ENCODE assay signal across 17 mouse cellular contexts in the genomic region with DNA sequence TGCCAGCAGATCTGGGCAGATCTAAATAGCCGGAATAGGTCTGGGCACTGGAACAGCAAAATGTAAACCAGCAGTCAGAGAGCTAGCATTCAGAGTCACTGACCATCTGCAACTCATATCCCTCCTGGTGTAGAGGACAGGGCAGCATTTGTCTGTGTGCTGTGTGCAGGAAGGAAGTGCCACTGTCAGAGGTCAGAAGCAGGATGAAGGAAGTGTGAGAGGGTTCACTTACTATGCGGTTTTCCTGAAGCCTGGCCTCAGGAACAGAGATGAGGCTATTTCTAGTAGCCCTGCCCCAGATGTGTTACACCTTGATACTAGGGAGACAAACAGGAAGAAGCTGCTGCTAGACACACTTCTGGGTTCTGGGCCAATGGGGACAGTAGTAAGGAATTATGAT.
DNase-seq lines count a peak whose midpoint lies in the region; ATAC-seq lines count a peak whose summit lies in the region.
"Had no signal": no experiment of that assay in that cellular context is flagged by ENCODE, and none has a peak within 500 bp of the region (broad histone marks: within the 10 kb centered on the region; RNA-seq: fewer than 3 reads in every experiment).

No protein-coding gene starts in this region.

- ATAC-seq in forebrain, embryonic 14.5 days: no peak
- 0 out of 2 replicates have a peak, but pooled peaks have one; percentile 23 for ATAC-seq in liver, embryonic 13.5 days (ENCODE audit: low read depth)
- ATAC-seq in embryonic facial prominence, embryonic 15.5 days (ENCODE audit: insufficient number of reproducible peaks, low FRiP score, low TSS enrichment, low read depth): no peak
- 0 out of 2 replicates have a peak, but pooled peaks have one; percentile 21 for ATAC-seq in liver, embryonic 16.5 days (ENCODE audit: low read depth)

- peak overlapping the region; percentile 77; the same call in 1 of the 2 replicates for H3K27ac ChIP-seq in forebrain, embryonic 10.5 days
- H3K27ac ChIP-seq in forebrain, embryonic 14.5 days (ENCODE audit: low read depth, low read length): no peak overlapping the region
- H3K27ac ChIP-seq in liver, embryonic 13.5 days: no peak overlapping the region
- peak overlapping the region; percentile 45; the same call in 1 of the 2 replicates for H3K27ac ChIP-seq in embryonic facial prominence, embryonic 15.5 days (replicated peaks)
- H3K27ac ChIP-seq in liver, embryonic 16.5 days (ENCODE audit: low read length): no peak overlapping the region
- H3K27ac ChIP-seq: embryonic facial prominence, embryonic 12.5 days; hindbrain, embryonic 12.5 days; midbrain, embryonic 12.5 days had no signal

- no peaks in the 10 kb centered on the region for H3K9me3 ChIP-seq in forebrain, embryonic 10.5 days
- H3K9me3 ChIP-seq in forebrain, embryonic 14.5 days (replicated peaks; ENCODE audit: control insufficient read depth, low read length): no peaks in the 10 kb centered on the region
- no peaks in the 10 kb centered on the region for H3K9me3 ChIP-seq in liver, embryonic 13.5 days (replicated peaks)
- no peaks in the 10 kb centered on the region for H3K9me3 ChIP-seq in embryonic facial prominence, embryonic 15.5 days (replicated peaks)
- no peaks in the 10 kb centered on the region for H3K9me3 ChIP-seq in liver, embryonic 16.5 days (replicated peaks; ENCODE audit: control insufficient read depth, low read length)
- H3K9me3 ChIP-seq: embryonic facial prominence, embryonic 12.5 days; forebrain, embryonic 12.5 days; hindbrain, embryonic 12.5 days; midbrain, embryonic 12.5 days had no signal

- no peak overlapping the region for H3K4me2 ChIP-seq in forebrain, embryonic 14.5 days (ENCODE audit: low read length)
- H3K4me2 ChIP-seq in liver, embryonic 13.5 days: no peak overlapping the region
- H3K4me2 ChIP-seq in embryonic facial prominence, embryonic 15.5 days (replicated peaks): no peak overlapping the region
- H3K4me2 ChIP-seq in liver, embryonic 16.5 days (ENCODE audit: low read depth, low read length): no peak overlapping the region
- H3K4me2 ChIP-seq: embryonic facial prominence, embryonic 12.5 days; forebrain, embryonic 12.5 days; heart, embryonic 11.5 days; hindbrain, embryonic 12.5 days; midbrain, embryonic 12.5 days had no signal

- peaks cover 20% of the 10 kb centered on the region for H3K36me3 ChIP-seq in forebrain, embryonic 10.5 days (replicated peaks)
- H3K36me3 ChIP-seq in forebrain, embryonic 14.5 days (ENCODE audit: control insufficient read depth, insufficient read depth, low read length): no peaks in the 10 kb centered on the region
- H3K36me3 ChIP-seq in liver, embryonic 13.5 days: peaks cover 14% of the 10 kb centered on the region; the same call in 1 of the 2 replicates
- H3K36me3 ChIP-seq in embryonic facial prominence, embryonic 15.5 days: 0 out of 2 replicates have a peak, but pooled peaks cover 3% of the 10 kb centered on the region
- H3K36me3 ChIP-seq in liver, embryonic 16.5 days (ENCODE audit: control insufficient read depth, insufficient read depth): no peaks in the 10 kb centered on the region
- H3K36me3 ChIP-seq: midbrain, embryonic 12.5 days had no signal

- no peak overlapping the region for H3K4me3 ChIP-seq in forebrain, embryonic 10.5 days
- no peak overlapping the region for H3K4me3 ChIP-seq in forebrain, embryonic 14.5 days (ENCODE audit: low read depth, low read length)
- no peak overlapping the region for H3K4me3 ChIP-seq in liver, embryonic 13.5 days (replicated peaks)
- no peak overlapping the region for H3K4me3 ChIP-seq in embryonic facial prominence, embryonic 15.5 days (replicated peaks)
- H3K4me3 ChIP-seq in liver, embryonic 16.5 days (ENCODE audit: low read depth, low read length): no peak overlapping the region
- H3K4me3 ChIP-seq: embryonic facial prominence, embryonic 12.5 days; forebrain, embryonic 12.5 days; hindbrain, embryonic 12.5 days; midbrain, embryonic 12.5 days; myocyte had no signal

- H3K9ac ChIP-seq in forebrain, embryonic 14.5 days (ENCODE audit: low read length): no peak overlapping the region
- no peak overlapping the region for H3K9ac ChIP-seq in liver, embryonic 13.5 days
- no peak overlapping the region for H3K9ac ChIP-seq in embryonic facial prominence, embryonic 15.5 days
- H3K9ac ChIP-seq in liver, embryonic 16.5 days (ENCODE audit: low read depth, low read length): no peak overlapping the region
- H3K9ac ChIP-seq: embryonic facial prominence, embryonic 12.5 days; forebrain, embryonic 12.5 days; hindbrain, embryonic 12.5 days; midbrain, embryonic 12.5 days had no signal

- 64% methylated on average over 2 of the region's 2 CpGs for WGBS in forebrain, embryonic 10.5 days
- WGBS in forebrain, embryonic 14.5 days: 86% methylated on average over 2 of the region's 2 CpGs
- WGBS in liver, embryonic 13.5 days (ENCODE audit: insufficient replicate concordance): 54% methylated on average over 2 of the region's 2 CpGs
- WGBS in embryonic facial prominence, embryonic 15.5 days: 50% methylated on average over 2 of the region's 2 CpGs
- WGBS in liver, embryonic 16.5 days (ENCODE audit: insufficient replicate concordance): 43% methylated on average over 2 of the region's 2 CpGs

- no peaks in the 10 kb centered on the region for H3K27me3 ChIP-seq in forebrain, embryonic 10.5 days (ENCODE audit: poor library complexity, severe bottlenecking)
- no peaks in the 10 kb centered on the region for H3K27me3 ChIP-seq in forebrain, embryonic 14.5 days (replicated peaks; ENCODE audit: control insufficient read depth, insufficient read depth, low read length)
- no peaks in the 10 kb centered on the region for H3K27me3 ChIP-seq in liver, embryonic 13.5 days
- H3K27me3 ChIP-seq in embryonic facial prominence, embryonic 15.5 days: no peaks in the 10 kb centered on the region
- no peaks in the 10 kb centered on the region for H3K27me3 ChIP-seq in liver, embryonic 16.5 days (ENCODE audit: control insufficient read depth, insufficient read depth, low read depth, low read length)
- H3K27me3 ChIP-seq: embryonic facial prominence, embryonic 12.5 days; forebrain, embryonic 12.5 days; hindbrain, embryonic 12.5 days; midbrain, embryonic 12.5 days had no signal

- H3K4me1 ChIP-seq in forebrain, embryonic 10.5 days: peaks cover 27% of the 10 kb centered on the region
- no peaks in the 10 kb centered on the region for H3K4me1 ChIP-seq in forebrain, embryonic 14.5 days (ENCODE audit: control insufficient read depth, insufficient read depth, low read length)
- no peaks in the 10 kb centered on the region for H3K4me1 ChIP-seq in liver, embryonic 13.5 days (replicated peaks)
- peaks cover 11% of the 10 kb centered on the region for H3K4me1 ChIP-seq in embryonic facial prominence, embryonic 15.5 days
- H3K4me1 ChIP-seq in liver, embryonic 16.5 days (ENCODE audit: control insufficient read depth, low read depth, low read length): no peaks in the 10 kb centered on the region

- no peak for DNase-seq in forebrain, embryonic 10.5 days (ENCODE audit: extremely low spot score, low spot score)
- DNase-seq in forebrain, embryonic 14.5 days (ENCODE audit: low spot score): no peak
- DNase-seq in liver, embryonic 13.5 days: no peak
- DNase-seq in liver: no peak
- no peak for DNase-seq in spleen, postnatal 10 days (ENCODE audit: low spot score in 2 of 2)
- DNase-seq in Muller cell, postnatal 12 days (ENCODE audit: inconsistent ontology term): no peak
- DNase-seq: adrenal gland, adult 2 months; cerebellum, adult 18-20 months; thymus, adult 18-20 months had no signal

Comparison
In these comparisons a context has a peak if more than half of its experiments do, and no peak if none do; other contexts are left out.
1. H3K27ac ChIP-seq: peak in forebrain, embryonic 10.5 days (single experiment) and embryonic facial prominence, embryonic 15.5 days (single experiment); none in forebrain, embryonic 14.5 days (single experiment), liver, embryonic 13.5 days (single experiment) and liver, embryonic 16.5 days (single experiment).
2. ATAC-seq: peak in liver, embryonic 13.5 days (single experiment) and liver, embryonic 16.5 days (single experiment); none in forebrain, embryonic 14.5 days (single experiment) and embryonic facial prominence, embryonic 15.5 days (single experiment).